Mouse (Mus musculus) CH12.LX (cell line): ENCODE data around the gene Mok.

ENCODE experiments used
- CHD2 ChIP-seq: IDR thresholded peaks from 2 replicates; pipeline ENCODE4 v1.6.1; 2011; ENCODE audit warnings: low read length, improper control_type of control experiment
- CTCF ChIP-seq, 2 experiments: IDR thresholded peaks in 1 of 2; conservative IDR thresholded peaks in 1 of 2; 2 replicates each; pipeline ENCODE4 v1.5.1; 2011 to 2012; ENCODE audit warnings: low read depth in 2 of 2, low read length in 2 of 2, improper control_type of control experiment in 1 of 2, inconsistent platforms in 1 of 2, mild to moderate bottlenecking in 1 of 2, moderate library complexity in 1 of 2
- IRF4 ChIP-seq: IDR thresholded peaks from 2 replicates; pipeline ENCODE4 v1.6.1; 2014; ENCODE audit warnings: low read depth, mild to moderate bottlenecking, inconsistent platforms, low read length, improper control_type of control experiment
- ZMIZ1 ChIP-seq: IDR thresholded peaks from 2 replicates; pipeline ENCODE4 v1.6.1; 2012; ENCODE audit warnings: low read depth, mild to moderate bottlenecking, inconsistent platforms, low read length, improper control_type of control experiment
- ZNF384 ChIP-seq: IDR thresholded peaks from 2 replicates; pipeline ENCODE4 v1.6.1; 2012; ENCODE audit warnings: low read depth, low read length, improper control_type of control experiment, inconsistent platforms

DNA sequence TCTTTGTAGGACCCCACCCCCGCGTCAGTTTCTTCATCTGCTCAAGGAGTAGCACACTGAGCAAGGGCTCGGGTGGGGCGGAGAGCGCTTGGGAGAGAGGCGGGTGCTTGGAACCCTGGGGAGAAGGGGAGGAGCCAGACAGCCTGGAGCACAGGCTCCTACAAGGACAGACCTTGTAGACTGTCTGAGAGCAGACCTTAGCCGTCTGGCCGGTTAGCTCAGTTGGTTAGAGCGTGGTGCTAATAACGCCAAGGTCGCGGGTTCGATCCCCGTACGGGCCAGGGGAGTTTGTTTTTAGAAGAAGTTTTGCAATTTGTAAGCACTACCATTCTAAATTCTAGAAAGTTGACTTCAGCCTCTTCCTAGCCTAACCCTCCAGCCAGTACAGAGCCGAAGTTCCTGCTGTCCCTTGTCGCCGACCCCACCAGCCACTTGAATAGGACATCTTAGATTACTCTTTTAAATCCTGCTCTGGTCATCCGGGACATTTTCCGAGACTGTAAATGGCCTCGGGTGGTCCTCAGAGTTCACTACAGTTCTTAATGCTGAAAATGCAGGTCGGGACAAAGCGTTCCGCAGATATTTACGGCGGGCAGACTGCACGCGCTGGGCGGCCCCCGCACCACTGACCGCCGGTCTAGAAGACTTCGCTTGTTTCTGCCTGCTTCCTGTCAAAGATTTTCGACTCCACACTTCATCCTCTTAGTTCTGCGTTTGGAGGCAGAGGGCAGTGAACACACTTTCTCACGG is 4.6 kb upstream of the Mok start:
- TF ChIP-seq ZNF384: no peak
- TF ChIP-seq ZMIZ1: no peak
- TF ChIP-seq CTCF (conservative IDR thresholded peaks at IDR 0.05 in 1 of 2, IDR thresholded peaks at IDR 0.05 in 1 of 2; ENCODE audit: low read depth in 2 of 2, low read length in 2 of 2): no peak
- TF ChIP-seq CHD2: no peak
- no peak for TF ChIP-seq IRF4
